Mouse (Mus musculus): ENCODE data around the gene Serpina6.
"Not testable (repeated sequence)": the region's sequence is repeated elsewhere in the genome, so short reads cannot be mapped to it uniquely, and the experiment has no call there.

Gene Serpina6

GRCm38 (mm10) chr12:103656848-103657626, at the start of gene Serpina6:
Gene Serpina6 (minus strand): TSS chr12:103657212.
- no peak for DNase-seq (ENCODE audit: extremely low spot score, low read depth, low spot score)

- no peak for DNase-seq (ENCODE audit: extremely low spot score, low read depth, low spot score)
Observed at GRCm38 (mm10) chr12:103706113-103706512, 49.1 kb upstream of the Serpina6 start.

- DNase-seq (ENCODE audit: extremely low spot score, low read depth, low spot score) = no peak
Observed at GRCm38 (mm10) chr12:103705547-103705946, 48.5 kb upstream of the Serpina6 start.

GRCm38 (mm10) chr12:103700144-103700750, 43.2 kb upstream of the Serpina6 start:
- DNase-seq (ENCODE audit: extremely low spot score, low read depth, low spot score) = no peak

- no peak for DNase-seq (ENCODE audit: extremely low spot score, low read depth, low spot score)
Observed at GRCm38 (mm10) chr12:103695429-103695828, 38.4 kb upstream of the Serpina6 start, which contains the start of gene Serpina1f. Gene Serpina1f (minus strand): TSS chr12:103695529.

- DNase-seq (ENCODE audit: extremely low spot score, low read depth, low spot score) = no peak
Observed at GRCm38 (mm10) chr12:103688221-103688814, 31.3 kb upstream of the Serpina6 start.

- no peak for DNase-seq (ENCODE audit: extremely low spot score, low read depth, low spot score)
Observed at GRCm38 (mm10) chr12:103687021-103687420, 30.0 kb upstream of the Serpina6 start.

- DNase-seq (ENCODE audit: extremely low spot score, low read depth, low spot score) = no peak
Observed at GRCm38 (mm10) chr12:103686050-103686449, 29.0 kb upstream of the Serpina6 start.

GRCm38 (mm10) chr12:103685386-103685785, 28.4 kb upstream of the Serpina6 start:
- DNase-seq (ENCODE audit: extremely low spot score, low read depth, low spot score) = no peak

- no peak for DNase-seq (ENCODE audit: extremely low spot score, low read depth, low spot score)
Observed at GRCm38 (mm10) chr12:103683775-103684174, 26.8 kb upstream of the Serpina6 start.

- no peak for DNase-seq (ENCODE audit: extremely low spot score, low read depth, low spot score)
Observed at GRCm38 (mm10) chr12:103681739-103682138, 24.7 kb upstream of the Serpina6 start.

- DNase-seq (ENCODE audit: extremely low spot score, low read depth, low spot score) = no peak
Observed at GRCm38 (mm10) chr12:103681169-103681568, 24.2 kb upstream of the Serpina6 start.

- not testable (repeated sequence) for DNase-seq (ENCODE audit: extremely low spot score, low read depth, low spot score)
Observed at GRCm38 (mm10) chr12:103679853-103680252, 22.8 kb upstream of the Serpina6 start.

GRCm38 (mm10) chr12:103676039-103676438, 19.0 kb upstream of the Serpina6 start, which contains the start of gene Serpina16:
Gene Serpina16 (minus strand): TSS chr12:103676139.
- DNase-seq (ENCODE audit: extremely low spot score, low read depth, low spot score) = no peak

- DNase-seq (ENCODE audit: extremely low spot score, low read depth, low spot score) = no peak
Observed at GRCm38 (mm10) chr12:103673179-103673578, 16.2 kb upstream of the Serpina6 start.

GRCm38 (mm10) chr12:103671483-103671882, 14.5 kb upstream of the Serpina6 start:
- DNase-seq (ENCODE audit: extremely low spot score, low read depth, low spot score) = no peak

GRCm38 (mm10) chr12:103670964-103671363, 14.0 kb upstream of the Serpina6 start:
- DNase-seq (ENCODE audit: extremely low spot score, low read depth, low spot score) = no peak

GRCm38 (mm10) chr12:103670344-103670743, 13.3 kb upstream of the Serpina6 start:
- no peak for DNase-seq (ENCODE audit: extremely low spot score, low read depth, low spot score)

GRCm38 (mm10) chr12:103665286-103665685, 8.3 kb upstream of the Serpina6 start:
- no peak for DNase-seq (ENCODE audit: extremely low spot score, low read depth, low spot score)

GRCm38 (mm10) chr12:103662053-103662452, 5.0 kb upstream of the Serpina6 start:
- not testable (repeated sequence) for DNase-seq (ENCODE audit: extremely low spot score, low read depth, low spot score)

GRCm38 (mm10) chr12:103660076-103660475, 3.1 kb upstream of the Serpina6 start:
- DNase-seq (ENCODE audit: extremely low spot score, low read depth, low spot score) = no peak

GRCm38 (mm10) chr12:103659171-103659570, 2.2 kb upstream of the Serpina6 start:
- DNase-seq (ENCODE audit: extremely low spot score, low read depth, low spot score) = no peak
